20 mouse cellular contexts compared by ENCODE assay signal in the genomic region with DNA sequence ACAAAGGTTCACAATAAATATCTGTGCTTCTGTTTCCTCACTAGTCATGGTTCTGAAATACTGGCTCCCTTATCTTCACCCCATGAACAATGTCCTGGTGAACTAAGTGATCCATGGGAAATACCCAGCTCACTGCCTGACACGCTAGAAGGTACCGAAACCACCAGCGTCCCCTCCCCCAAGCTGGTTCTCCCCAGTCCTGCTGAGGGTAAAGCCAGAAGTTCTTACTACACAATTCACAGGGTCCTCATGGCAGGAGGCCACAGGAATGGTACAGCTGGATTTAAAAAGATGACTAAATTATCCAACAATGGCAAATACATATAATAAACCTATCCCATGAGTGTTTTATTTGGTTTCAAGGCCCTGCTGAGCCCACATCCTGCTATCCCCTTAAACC.
DNase-seq lines count a peak whose midpoint lies in the region; ATAC-seq lines count a peak whose summit lies in the region.
"Had no signal": no experiment of that assay in that cellular context is flagged by ENCODE, and none has a peak within 500 bp of the region (broad histone marks: within the 10 kb centered on the region; RNA-seq: fewer than 3 reads in every experiment).

No protein-coding gene starts in this region.

- H3K4me2 ChIP-seq in forebrain, embryonic 14.5 days (ENCODE audit: low read length) = no peak overlapping the region
- H3K4me2 ChIP-seq in midbrain, embryonic 13.5 days (replicated peaks) = no peak overlapping the region
- H3K4me2 ChIP-seq: liver, embryonic 11.5 days; lung, embryonic 14.5 days; midbrain, embryonic 12.5 days; neural tube, embryonic 12.5 days; stomach, embryonic 15.5 days had no signal

- peak overlapping the region; percentile 78 for H3K27ac ChIP-seq in forebrain, embryonic 14.5 days (ENCODE audit: low read depth, low read length)
- peak overlapping the region; percentile 53; the same call in 1 of the 2 replicates for H3K27ac ChIP-seq in midbrain, embryonic 13.5 days
- H3K27ac ChIP-seq: midbrain, embryonic 12.5 days; neural tube, embryonic 12.5 days; stomach, embryonic 15.5 days had no signal

- no peak overlapping the region for H3K4me3 ChIP-seq in forebrain, embryonic 14.5 days (ENCODE audit: low read depth, low read length)
- no peak overlapping the region for H3K4me3 ChIP-seq in midbrain, embryonic 13.5 days (replicated peaks)
- H3K4me3 ChIP-seq: midbrain, embryonic 12.5 days; neural tube, embryonic 12.5 days; stomach, embryonic 15.5 days had no signal

- peak; percentile 19; the same call in 1 of the 2 replicates for ATAC-seq in forebrain, embryonic 14.5 days
- no peak for ATAC-seq in midbrain, embryonic 13.5 days

- 36% methylated on average over 3 of the region's 3 CpGs for WGBS in forebrain, embryonic 14.5 days
- 76% methylated on average over 3 of the region's 3 CpGs for WGBS in midbrain, embryonic 13.5 days

- no peaks in the 10 kb centered on the region for H3K27me3 ChIP-seq in forebrain, embryonic 14.5 days (replicated peaks; ENCODE audit: control insufficient read depth, insufficient read depth, low read length)
- no peaks in the 10 kb centered on the region for H3K27me3 ChIP-seq in midbrain, embryonic 13.5 days
- H3K27me3 ChIP-seq: midbrain, embryonic 12.5 days; neural tube, embryonic 12.5 days; stomach, embryonic 15.5 days had no signal

- H3K9me3 ChIP-seq in forebrain, embryonic 14.5 days (replicated peaks; ENCODE audit: control insufficient read depth, low read length) = no peaks in the 10 kb centered on the region
- no peaks in the 10 kb centered on the region for H3K9me3 ChIP-seq in midbrain, embryonic 13.5 days
- H3K9me3 ChIP-seq: G1E; midbrain, embryonic 12.5 days; neural tube, embryonic 12.5 days; stomach, embryonic 15.5 days had no signal

- peak; percentile 20 for DNase-seq in right cerebral cortex, postnatal 4 days
- no peak for DNase-seq in right cerebral cortex, postnatal 10 days (ENCODE audit: low spot score in 2 of 2)
- no peak for DNase-seq in forebrain, embryonic 14.5 days (ENCODE audit: low spot score)
- DNase-seq in spleen, postnatal 14 days (ENCODE audit: low spot score in 2 of 2) = no peak
- no peak for DNase-seq in spleen, adult 12 weeks (ENCODE audit: low spot score)
- no peak for DNase-seq in spleen, postnatal 36 days (ENCODE audit: low spot score in 2 of 2)
- DNase-seq: cerebellum, postnatal 14 days; gastrocnemius, postnatal 10 days; heart, adult 18-20 months; kidney, adult 8-10 months; kidney, postnatal 36 days; lung, postnatal 4 days; retina, postnatal 1 day had no signal

- peaks cover 17% of the 10 kb centered on the region for H3K4me1 ChIP-seq in forebrain, embryonic 14.5 days (ENCODE audit: control insufficient read depth, insufficient read depth, low read length)
- H3K4me1 ChIP-seq in midbrain, embryonic 13.5 days (replicated peaks) = peaks cover 10% of the 10 kb centered on the region
- H3K4me1 ChIP-seq: stomach, embryonic 15.5 days had no signal

- H3K36me3 ChIP-seq in forebrain, embryonic 14.5 days (ENCODE audit: control insufficient read depth, insufficient read depth, low read length) = no peaks in the 10 kb centered on the region
- no peaks in the 10 kb centered on the region for H3K36me3 ChIP-seq in midbrain, embryonic 13.5 days
- H3K36me3 ChIP-seq: midbrain, embryonic 12.5 days; neural tube, embryonic 12.5 days; stomach, embryonic 15.5 days had no signal

- H3K9ac ChIP-seq in forebrain, embryonic 14.5 days (ENCODE audit: low read length) = no peak overlapping the region
- no peak overlapping the region for H3K9ac ChIP-seq in midbrain, embryonic 13.5 days (replicated peaks)
- H3K9ac ChIP-seq: lung, embryonic 14.5 days; midbrain, embryonic 12.5 days; neural tube, embryonic 12.5 days; stomach, embryonic 15.5 days had no signal
